Mouse (Mus musculus) natural killer cell, adult 2 months (primary cell): ENCODE data around the gene Cfap43.
"Not testable (repeated sequence)": the region's sequence is repeated elsewhere in the genome, so short reads cannot be mapped to it uniquely, and the experiment has no call there.

ENCODE experiments used
- DNase-seq, 2 experiments: peaks; one replicate each; pipeline ENCODE4 v3.0.0; 2022; ENCODE audit warnings: low spot score in 2 of 2

Cfap43 gene

GRCm38 (mm10) chr19:47853951-47854795 lies 64.9 kb downstream of the Cfap43 start:
- no peak for DNase-seq

GRCm38 (mm10) chr19:47853053-47853452 lies 66.0 kb downstream of the Cfap43 start:
- DNase-seq: no peak

GRCm38 (mm10) chr19:47852131-47852530 lies 67.0 kb downstream of the Cfap43 start:
- DNase-seq: not testable (repeated sequence)

- DNase-seq: no peak
These were observed 69.4 kb downstream of the Cfap43 start for GRCm38 (mm10) chr19:47849735-47850134.

GRCm38 (mm10) chr19:47841234-47841633 lies 77.9 kb downstream of the Cfap43 start:
- DNase-seq: not testable (repeated sequence)

- DNase-seq: no peak
These were observed 81.6 kb downstream of the Cfap43 start for GRCm38 (mm10) chr19:47837527-47837901.

GRCm38 (mm10) chr19:47836701-47837526 lies 82.2 kb downstream of the Cfap43 start:
- DNase-seq: peak; percentile 58 to 62

- no peak for DNase-seq
These were observed 83.3 kb downstream of the Cfap43 start for GRCm38 (mm10) chr19:47835776-47836175.

- no peak for DNase-seq
These were observed 84.5 kb downstream of the Cfap43 start for GRCm38 (mm10) chr19:47834614-47835013.

GRCm38 (mm10) chr19:47832316-47832715 lies 86.8 kb downstream of the Cfap43 start:
- no peak for DNase-seq

GRCm38 (mm10) chr19:47831111-47831510 lies 88.0 kb downstream of the Cfap43 start:
- no peak for DNase-seq

GRCm38 (mm10) chr19:47829913-47830450 lies 89.1 kb downstream of the Cfap43 start:
- no peak for DNase-seq

GRCm38 (mm10) chr19:47824026-47824425 lies 95.1 kb downstream of the Cfap43 start:
- no peak for DNase-seq

GRCm38 (mm10) chr19:47822143-47822796 lies 96.8 kb downstream of the Cfap43 start:
- DNase-seq: no peak

- DNase-seq: no peak
These were observed 97.6 kb downstream of the Cfap43 start for GRCm38 (mm10) chr19:47821494-47821872.

- peak; percentile 35 to 60 for DNase-seq
These were observed 98.1 kb downstream of the Cfap43 start for GRCm38 (mm10) chr19:47820832-47821493.

GRCm38 (mm10) chr19:47817692-47818091 lies 101.4 kb downstream of the Cfap43 start:
- no peak for DNase-seq

- no peak for DNase-seq
These were observed 104.4 kb downstream of the Cfap43 start for GRCm38 (mm10) chr19:47814721-47815120.

GRCm38 (mm10) chr19:47812091-47812490 lies 107.0 kb downstream of the Cfap43 start:
- no peak for DNase-seq

- no peak for DNase-seq
These were observed 120.5 kb downstream of the Cfap43 start for GRCm38 (mm10) chr19:47798583-47798982.

- no peak for DNase-seq
These were observed 122.4 kb downstream of the Cfap43 start for GRCm38 (mm10) chr19:47796699-47797098.
